Mouse (Mus musculus) hematopoietic stem cell, adult 5-6 weeks (primary cell): ENCODE measurements around the gene Camsap2. TPM values are rescaled to one million over a fixed set of nuclear protein-coding genes. Genes with fewer than 3 reads are reported as not detected.

Experiments
- ATAC-seq, 2 experiments: fragments of 125-278 bp in 1 of 2; replicated peaks in 1 of 2; 2 replicates each; pipeline ENCODE4 v1.8.0; 2016 to 2017; ENCODE audit warnings: inconsistent platforms in 2 of 2, mild to moderate bottlenecking in 2 of 2, moderate number of reproducible peaks in 2 of 2, low read depth in 1 of 2, moderate TSS enrichment in 1 of 2; ENCODE audit not compliant: low FRiP score in 2 of 2, poor library complexity in 2 of 2, severe bottlenecking in 2 of 2, insufficient read depth in 1 of 2, low TSS enrichment in 1 of 2
- total RNA-seq: library from RNA; stranded (forward); fragments of 172-1452, 232-1000 nt; gene quantifications from 2 replicates; pipeline ENCODE4 v1.2.3, GENCODE M21; 2017

The Camsap2 gene
- total RNA-seq, 1 experiment from 2014 or later = 22.9 TPM

- peak; percentile 46 to 60; a peak in 2 of 4 replicates for ATAC-seq
These were observed 111.3 kb downstream of the Camsap2 start for GRCm38 (mm10) chr1:136234595-136235092.

- ATAC-seq = peak; percentile 18 to 60; a peak in 3 of 4 replicates
These were observed 111.9 kb downstream of the Camsap2 start, which contains the start of gene Inava for GRCm38 (mm10) chr1:136233892-136234594. Gene Inava (minus strand): TSS chr1:136234264.

- no peak for ATAC-seq
These were observed 112.7 kb downstream of the Camsap2 start for GRCm38 (mm10) chr1:136232986-136233790.

GRCm38 (mm10) chr1:136232285-136232926 lies 113.5 kb downstream of the Camsap2 start:
- ATAC-seq = peak in 1 of 2 experiments; percentile 33; a peak in 1 of 4 replicates

GRCm38 (mm10) chr1:136231596-136231995 lies 114.3 kb downstream of the Camsap2 start:
- no peak for ATAC-seq

- no peak for ATAC-seq
These were observed 115.7 kb downstream of the Camsap2 start for GRCm38 (mm10) chr1:136230201-136230600.

- no peak for ATAC-seq
These were observed 116.9 kb downstream of the Camsap2 start for GRCm38 (mm10) chr1:136229040-136229373.

- no peak for ATAC-seq
These were observed 117.4 kb downstream of the Camsap2 start for GRCm38 (mm10) chr1:136228328-136229039.

GRCm38 (mm10) chr1:136227870-136228269 lies 118.0 kb downstream of the Camsap2 start:
- no peak for ATAC-seq

GRCm38 (mm10) chr1:136226626-136227025 lies 119.3 kb downstream of the Camsap2 start:
- no peak for ATAC-seq

- no peak for ATAC-seq
These were observed 120.1 kb downstream of the Camsap2 start for GRCm38 (mm10) chr1:136225846-136226245.

GRCm38 (mm10) chr1:136223758-136224342 lies 122.1 kb downstream of the Camsap2 start:
- no peak for ATAC-seq

GRCm38 (mm10) chr1:136222386-136222785 lies 123.5 kb downstream of the Camsap2 start:
- ATAC-seq = no peak

- no peak for ATAC-seq
These were observed 125.7 kb downstream of the Camsap2 start for GRCm38 (mm10) chr1:136220037-136220871.
